8 mouse cellular contexts compared by ENCODE assay signal in genomic region chr1:130300065-130300815, GRCm38 (mm10).
DNase-seq lines count a peak whose midpoint lies in the region; ATAC-seq lines count a peak whose summit lies in the region.

No protein-coding gene starts in this region.

- peak overlapping the region; percentile 12; the same call in 1 of the 2 replicates for H3K4me3 ChIP-seq in kidney, embryonic 14.5 days (ENCODE audit: low read length)
- H3K4me3 ChIP-seq in hindbrain, embryonic 15.5 days = peak overlapping the region; percentile 21; the same call in 1 of the 2 replicates
- peak overlapping the region; percentile 4; the same call in 1 of the 2 replicates for H3K4me3 ChIP-seq in midbrain, embryonic 14.5 days (replicated peaks; ENCODE audit: low read depth, low read length)

- no peak for DNase-seq in kidney, adult 11 months
- peak; percentile 56 for DNase-seq in embryo, embryonic 11.5 days (ENCODE audit: low read depth, low spot score)
- peak; percentile 82 for DNase-seq in midbrain, embryonic 14.5 days
- DNase-seq in thymus, postnatal 25 days = no peak
- no peak for DNase-seq in left cerebral cortex, postnatal 25 days (ENCODE audit: low spot score in 2 of 2)
- no peak for DNase-seq in adrenal gland, postnatal 4 days (ENCODE audit: low spot score in 2 of 2)

- no peak overlapping the region; the same call in 1 of the 2 replicates for H3K27ac ChIP-seq in kidney, embryonic 14.5 days (ENCODE audit: low read depth, low read length)
- no peak overlapping the region for H3K27ac ChIP-seq in hindbrain, embryonic 15.5 days (replicated peaks)
- H3K27ac ChIP-seq in midbrain, embryonic 14.5 days (replicated peaks; ENCODE audit: low read depth, low read length) = peak overlapping the region; percentile 84

- WGBS in kidney, embryonic 14.5 days = 11% methylated on average over 13 of the region's 13 CpGs
- 4% methylated on average over 13 of the region's 13 CpGs for WGBS in hindbrain, embryonic 15.5 days
- WGBS in midbrain, embryonic 14.5 days = 3% methylated on average over 13 of the region's 13 CpGs

- peak overlapping the region; percentile 31; the same call in 1 of the 2 replicates for H3K9ac ChIP-seq in kidney, embryonic 14.5 days (ENCODE audit: low read depth, low read length)
- H3K9ac ChIP-seq in hindbrain, embryonic 15.5 days = no peak overlapping the region; the same call in 1 of the 2 replicates
- H3K9ac ChIP-seq in midbrain, embryonic 14.5 days (replicated peaks; ENCODE audit: low read length) = peak overlapping the region; percentile 35; the same call in 1 of the 2 replicates

- H3K4me1 ChIP-seq in kidney, embryonic 14.5 days (ENCODE audit: control insufficient read depth, insufficient read depth, low read length) = peaks cover 3% of the 10 kb centered on the region; the same call in 1 of the 2 replicates
- peaks cover 18% of the 10 kb centered on the region for H3K4me1 ChIP-seq in hindbrain, embryonic 15.5 days (replicated peaks)
- H3K4me1 ChIP-seq in midbrain, embryonic 14.5 days (ENCODE audit: control insufficient read depth, insufficient read depth, low read length) = peaks cover 26% of the 10 kb centered on the region

- intact Hi-C loops in left cerebral cortex, postnatal 25 days (cut with DNase I) = no loop called here

- no peaks in the 10 kb centered on the region for H3K36me3 ChIP-seq in kidney, embryonic 14.5 days (ENCODE audit: control insufficient read depth, insufficient read depth, low read length)
- H3K36me3 ChIP-seq in hindbrain, embryonic 15.5 days = no peaks in the 10 kb centered on the region
- H3K36me3 ChIP-seq in midbrain, embryonic 14.5 days (ENCODE audit: control insufficient read depth, insufficient read depth, low read length) = no peaks in the 10 kb centered on the region

- peak overlapping the region; percentile 40 for H3K4me2 ChIP-seq in kidney, embryonic 14.5 days (replicated peaks; ENCODE audit: low read depth, low read length)
- H3K4me2 ChIP-seq in hindbrain, embryonic 15.5 days = peak overlapping the region; percentile 47
- peak overlapping the region; percentile 52 for H3K4me2 ChIP-seq in midbrain, embryonic 14.5 days (ENCODE audit: low read length)

- no peaks in the 10 kb centered on the region for H3K9me3 ChIP-seq in kidney, embryonic 14.5 days (ENCODE audit: control insufficient read depth, low read length)
- H3K9me3 ChIP-seq in hindbrain, embryonic 15.5 days = no peaks in the 10 kb centered on the region
- H3K9me3 ChIP-seq in midbrain, embryonic 14.5 days (ENCODE audit: control insufficient read depth, low read length) = no peaks in the 10 kb centered on the region

- peak; percentile 85; the same call in 1 of the 2 replicates for ATAC-seq in kidney, embryonic 14.5 days (ENCODE audit: low FRiP score, low TSS enrichment)
- ATAC-seq in hindbrain, embryonic 15.5 days (ENCODE audit: low FRiP score, low read depth) = peak; percentile 87
- peak; percentile 85 for ATAC-seq in midbrain, embryonic 14.5 days (ENCODE audit: low FRiP score, low TSS enrichment)

- H3K27me3 ChIP-seq in kidney, embryonic 14.5 days (ENCODE audit: control insufficient read depth, insufficient read depth, low read length) = no peaks in the 10 kb centered on the region
- no peaks in the 10 kb centered on the region for H3K27me3 ChIP-seq in hindbrain, embryonic 15.5 days
- H3K27me3 ChIP-seq in midbrain, embryonic 14.5 days (ENCODE audit: control insufficient read depth, insufficient read depth, low read length) = no peaks in the 10 kb centered on the region

Comparison
In these comparisons a context has a peak if more than half of its experiments do, and no peak if none do; other contexts are left out.
1. DNase-seq: peak in embryo, embryonic 11.5 days (single experiment) and midbrain, embryonic 14.5 days (single experiment); none in kidney, adult 11 months (single experiment), thymus, postnatal 25 days (single experiment), left cerebral cortex, postnatal 25 days (0 of 2) and adrenal gland, postnatal 4 days (0 of 2).
2. Peak in every context shown above with its lines, with median percentiles within 50 percentile points of each other: ATAC-seq, H3K4me2 ChIP-seq and H3K4me3 ChIP-seq.